Mouse (Mus musculus): ENCODE data around the gene Igf1. TPM values are rescaled to one million over a fixed set of nuclear protein-coding genes. Genes with fewer than 3 reads are reported as not detected.

The Igf1 gene
- total RNA-seq, 2 experiments from 2014 or later: 12.7 to 16.0 TPM

Other genes with a start within 250 kb of the Igf1 start
- not detected for gene Pmch, start 232.8 kb downstream of the Igf1 start, total RNA-seq (2021)